Mouse (Mus musculus) MEL (cell line): ENCODE data around the gene Aamp. TPM values are rescaled to one million over a fixed set of nuclear protein-coding genes. Genes with fewer than 3 reads are reported as not detected.

Experiments
- DNase-seq: peaks from one replicate; pipeline ENCODE4 v3.0.0; 2011; ENCODE audit warnings: low read depth, low spot score
- H3K27ac ChIP-seq: 2 replicates; pipeline ENCODE4 v1.5.1; 2012; ENCODE audit warnings: low read depth, mild to moderate bottlenecking, control low read depth, low read length, moderate library complexity; ENCODE audit not compliant: control insufficient read depth
- H3K27me3 ChIP-seq, 2 experiments: fragments of 150-350 bp in 1 of 2; sonication (generic) in 1 of 2; 2 replicates each; pipeline ENCODE4 v1.6.1; 2012; ENCODE audit warnings: low read length in 2 of 2, mild to moderate bottlenecking in 2 of 2, improper control_type of control experiment in 1 of 2, moderate library complexity in 1 of 2; ENCODE audit not compliant: insufficient read depth in 2 of 2, control insufficient read depth in 1 of 2
- H3K36me3 ChIP-seq, 2 experiments: 2 replicates each; pipeline ENCODE4 v1.6.1; 2012 to 2014; ENCODE audit warnings: low read length in 2 of 2, improper control_type of control experiment in 1 of 2, inconsistent platforms in 1 of 2, mild to moderate bottlenecking in 1 of 2; ENCODE audit not compliant: insufficient read depth in 2 of 2, control insufficient read depth in 1 of 2
- H3K4me1 ChIP-seq, 2 experiments: fragments of 150-350 bp in 1 of 2; sonication (generic) in 1 of 2; 2 replicates each; pipeline ENCODE4 v1.6.1; 2012; ENCODE audit warnings: low read length in 2 of 2, improper control_type of control experiment in 1 of 2, mild to moderate bottlenecking in 1 of 2; ENCODE audit not compliant: insufficient read depth in 2 of 2, control insufficient read depth in 1 of 2
- H3K4me3 ChIP-seq, 2 experiments: fragments of 150-350 bp in 1 of 2; sonication (generic) in 1 of 2; 2 replicates each; pipeline ENCODE4 v1.5.1; 2012; ENCODE audit warnings: low read depth in 2 of 2, low read length in 2 of 2, mild to moderate bottlenecking in 2 of 2, moderate library complexity in 2 of 2, control low read depth in 1 of 2, improper control_type of control experiment in 1 of 2; ENCODE audit not compliant: control insufficient read depth in 1 of 2, insufficient read depth in 1 of 2
- H3K79me2 ChIP-seq: 2 replicates; pipeline ENCODE4 v1.6.1; 2012; ENCODE audit warnings: mild to moderate bottlenecking, low read length, moderate library complexity; ENCODE audit not compliant: control insufficient read depth, poor library complexity, insufficient read depth
- H3K9ac ChIP-seq: 2 replicates; pipeline ENCODE4 v1.6.1; 2012; ENCODE audit warnings: low read depth, mild to moderate bottlenecking, control low read depth, low read length, moderate library complexity; ENCODE audit not compliant: control insufficient read depth, poor library complexity, severe bottlenecking
- H3K9me3 ChIP-seq: fragments of 150-350 bp; sonication (generic); replicated peaks from 2 replicates; pipeline ENCODE4 v1.6.1; 2012; ENCODE audit warnings: mild to moderate bottlenecking, low read length, improper control_type of control experiment, moderate library complexity; ENCODE audit not compliant: insufficient read depth
- CHD2 ChIP-seq: IDR thresholded peaks from 2 replicates; pipeline ENCODE4 v1.6.1; 2011; ENCODE audit warnings: low read length, improper control_type of control experiment
- E2F4 ChIP-seq: IDR thresholded peaks from 2 replicates; pipeline ENCODE4 v1.6.1; 2011; ENCODE audit warnings: low read depth, low read length, improper control_type of control experiment, borderline replicate concordance
- ETS1 ChIP-seq: IDR thresholded peaks from 2 replicates; pipeline ENCODE4 v1.6.1; 2012; ENCODE audit warnings: low read depth, mild to moderate bottlenecking, inconsistent platforms, low read length, improper control_type of control experiment, moderate library complexity
- GABPA ChIP-seq: IDR thresholded peaks from 2 replicates; pipeline ENCODE4 v1.6.1; 2012; ENCODE audit warnings: low read depth, mild to moderate bottlenecking, inconsistent platforms, low read length, improper control_type of control experiment, moderate library complexity
- JUND ChIP-seq: IDR thresholded peaks from 2 replicates; pipeline ENCODE4 v1.6.1; 2011; ENCODE audit warnings: low read depth, mild to moderate bottlenecking, improper control_type of control experiment, low read length
- KAT2A ChIP-seq: conservative IDR thresholded peaks from 2 replicates; pipeline ENCODE4 v1.6.1; 2012; ENCODE audit warnings: low read depth, low read length, improper control_type of control experiment, inconsistent platforms
- MAFK ChIP-seq: IDR thresholded peaks from 2 replicates; pipeline ENCODE4 v1.6.1; 2011; ENCODE audit warnings: low read depth, mild to moderate bottlenecking, low read length, improper control_type of control experiment, borderline replicate concordance
- MAX ChIP-seq: IDR thresholded peaks from 2 replicates; pipeline ENCODE4 v1.6.1; 2011; ENCODE audit warnings: low read length, improper control_type of control experiment
- MAZ ChIP-seq: IDR thresholded peaks from 2 replicates; pipeline ENCODE4 v1.6.1; 2012; ENCODE audit warnings: low read depth, mild to moderate bottlenecking, inconsistent platforms, low read length, improper control_type of control experiment
- MEF2A ChIP-seq: IDR thresholded peaks from 2 replicates; pipeline ENCODE4 v1.6.1; 2014; ENCODE audit warnings: low read depth, mild to moderate bottlenecking, inconsistent platforms, low read length, improper control_type of control experiment; ENCODE audit not compliant: poor library complexity, insufficient replicate concordance, severe bottlenecking; ENCODE audit errors: extremely low read depth
- MXI1 ChIP-seq: IDR thresholded peaks from 2 replicates; pipeline ENCODE4 v1.6.1; 2011; ENCODE audit warnings: mild to moderate bottlenecking, low read depth, low read length, improper control_type of control experiment
- MYB ChIP-seq: IDR thresholded peaks from 2 replicates; pipeline ENCODE4 v1.6.1; 2011; ENCODE audit warnings: mild to moderate bottlenecking, low read depth, low read length, improper control_type of control experiment
- MYC ChIP-seq: IDR thresholded peaks from 2 replicates; pipeline ENCODE4 v1.6.1; 2011; ENCODE audit warnings: low read depth, mild to moderate bottlenecking, low read length, improper control_type of control experiment, moderate library complexity
- POLR2AphosphoS5 ChIP-seq: IDR thresholded peaks from 2 replicates; pipeline ENCODE4 v1.6.1; 2012; ENCODE audit warnings: low read depth, borderline replicate concordance, mild to moderate bottlenecking, inconsistent platforms, low read length, moderate library complexity, mixed read lengths
- RAD21 ChIP-seq: IDR thresholded peaks from 2 replicates; pipeline ENCODE4 v1.6.1; 2011; ENCODE audit warnings: mild to moderate bottlenecking, low read depth, low read length, improper control_type of control experiment
- SMC3 ChIP-seq: IDR thresholded peaks from 2 replicates; pipeline ENCODE4 v1.6.1; 2011; ENCODE audit warnings: low read depth, low read length, improper control_type of control experiment
- TAL1 ChIP-seq: IDR thresholded peaks from 2 replicates; pipeline ENCODE4 v1.6.1; 2012; ENCODE audit warnings: mild to moderate bottlenecking, inconsistent platforms, low read length, moderate library complexity, mixed read lengths
- TCF12 ChIP-seq: IDR thresholded peaks from 2 replicates; pipeline ENCODE4 v1.6.1; 2014; ENCODE audit warnings: low read depth, mild to moderate bottlenecking, inconsistent platforms, low read length, improper control_type of control experiment, moderate library complexity
- UBTF ChIP-seq: IDR thresholded peaks from 2 replicates; pipeline ENCODE4 v1.6.1; 2012; ENCODE audit warnings: low read depth, mild to moderate bottlenecking, inconsistent platforms, low read length, improper control_type of control experiment, moderate library complexity, borderline replicate concordance; ENCODE audit not compliant: insufficient read depth
- USF1 ChIP-seq: IDR thresholded peaks from 2 replicates; pipeline ENCODE4 v1.6.1; 2014; ENCODE audit warnings: low read depth, mild to moderate bottlenecking, inconsistent platforms, low read length, improper control_type of control experiment, moderate library complexity
- USF2 ChIP-seq, 2 experiments: IDR thresholded peaks; 2 replicates each; pipeline ENCODE4 v1.6.1; 2011 to 2012; ENCODE audit warnings: improper control_type of control experiment in 2 of 2, low read length in 2 of 2, borderline replicate concordance in 1 of 2, inconsistent platforms in 1 of 2, low read depth in 1 of 2, mild to moderate bottlenecking in 1 of 2; ENCODE audit not compliant: insufficient read depth in 1 of 2
- ZKSCAN1 ChIP-seq: IDR thresholded peaks from 2 replicates; pipeline ENCODE4 v1.6.1; 2012; ENCODE audit warnings: low read depth, mild to moderate bottlenecking, inconsistent platforms, low read length, improper control_type of control experiment, moderate library complexity
- ZMIZ1 ChIP-seq: IDR thresholded peaks from 2 replicates; pipeline ENCODE4 v1.6.1; 2012; ENCODE audit warnings: low read depth, mild to moderate bottlenecking, inconsistent platforms, low read length, improper control_type of control experiment, moderate library complexity
- ZNF384 ChIP-seq: IDR thresholded peaks from 2 replicates; pipeline ENCODE4 v1.6.1; 2012; ENCODE audit warnings: low read depth, mild to moderate bottlenecking, inconsistent platforms, low read length, improper control_type of control experiment
- polyA plus RNA-seq, 2 experiments: library from polyadenylated mRNA; stranded (reverse) in 1 of 2; unstranded in 1 of 2; fragments of >175 nt in 1 of 2; fragments of >200 nt in 1 of 2; gene quantifications; 2 replicates each; pipeline versions ENCODE4 v1.2.1 to v1.2.4; 2012; ENCODE audit warnings: low replicate concordance in 2 of 2, low read depth in 1 of 2; ENCODE audit not compliant: insufficient read length in 2 of 2, insufficient read depth in 1 of 2, missing spikeins in 1 of 2
- total RNA-seq: library from RNA; depleted of rRNA; stranded (reverse); fragments of 300-350 nt; gene quantifications from 2 replicates; pipeline ENCODE4 v1.2.3, GENCODE M21; 2012

The Aamp gene
- total and polyA plus RNA-seq, 3 experiments: 108 to 169 TPM; not detected in 1

DNA sequence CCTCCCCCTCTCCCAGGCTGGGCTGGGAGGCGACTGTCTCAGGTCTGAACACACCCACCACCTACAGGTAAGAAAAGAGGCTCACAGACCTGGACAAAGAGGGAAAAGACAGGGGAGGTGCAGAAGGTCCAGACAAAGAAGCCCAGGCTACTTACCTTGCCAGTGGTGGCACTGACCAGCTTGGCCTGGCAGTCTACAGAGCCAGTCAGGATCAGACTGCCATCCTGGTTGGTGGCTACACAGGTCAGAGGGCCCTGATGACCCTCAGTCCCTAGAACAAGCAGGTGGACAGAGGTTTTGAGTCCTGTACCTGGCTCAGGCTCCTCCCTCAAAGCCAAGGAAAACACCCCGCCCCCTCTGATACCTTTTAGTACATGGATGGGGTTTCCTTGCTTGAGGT is 3.2 kb downstream of the Aamp start:
- peaks cover 0 to 3% of the 10 kb centered on the region in 2 experiments; a peak in 2 of 4 replicates for H3K4me1 ChIP-seq
- H3K9ac ChIP-seq: no peak overlapping the region
- H3K27me3 ChIP-seq: no peaks in the 10 kb centered on the region
- H3K4me3 ChIP-seq: no peak overlapping the region
- H3K36me3 ChIP-seq: no peaks in the 10 kb centered on the region
- no peak for DNase-seq
- TF ChIP-seq ZKSCAN1 (no peak), JUND (no peak), USF1 (no peak), MAFK (no peak), TCF12 (no peak), USF2 (IDR thresholded peaks at IDR 0.05; ENCODE audit: borderline replicate concordance in 1 of 2, insufficient read depth in 1 of 2, low read depth in 1 of 2, low read length in 2 of 2) (no peak), POLR2AphosphoS5 (no peak), MAX (no peak), CHD2 (no peak), SMC3 (no peak), MYB (no peak), KAT2A (no peak), MYC (no peak), ZNF384 (no peak), MXI1 (no peak), ZMIZ1 (no peak), UBTF (no peak)
- peaks cover 9% of the 10 kb centered on the region for H3K79me2 ChIP-seq
- H3K9me3 ChIP-seq: no peaks in the 10 kb centered on the region
- H3K27ac ChIP-seq: no peak overlapping the region

DNA sequence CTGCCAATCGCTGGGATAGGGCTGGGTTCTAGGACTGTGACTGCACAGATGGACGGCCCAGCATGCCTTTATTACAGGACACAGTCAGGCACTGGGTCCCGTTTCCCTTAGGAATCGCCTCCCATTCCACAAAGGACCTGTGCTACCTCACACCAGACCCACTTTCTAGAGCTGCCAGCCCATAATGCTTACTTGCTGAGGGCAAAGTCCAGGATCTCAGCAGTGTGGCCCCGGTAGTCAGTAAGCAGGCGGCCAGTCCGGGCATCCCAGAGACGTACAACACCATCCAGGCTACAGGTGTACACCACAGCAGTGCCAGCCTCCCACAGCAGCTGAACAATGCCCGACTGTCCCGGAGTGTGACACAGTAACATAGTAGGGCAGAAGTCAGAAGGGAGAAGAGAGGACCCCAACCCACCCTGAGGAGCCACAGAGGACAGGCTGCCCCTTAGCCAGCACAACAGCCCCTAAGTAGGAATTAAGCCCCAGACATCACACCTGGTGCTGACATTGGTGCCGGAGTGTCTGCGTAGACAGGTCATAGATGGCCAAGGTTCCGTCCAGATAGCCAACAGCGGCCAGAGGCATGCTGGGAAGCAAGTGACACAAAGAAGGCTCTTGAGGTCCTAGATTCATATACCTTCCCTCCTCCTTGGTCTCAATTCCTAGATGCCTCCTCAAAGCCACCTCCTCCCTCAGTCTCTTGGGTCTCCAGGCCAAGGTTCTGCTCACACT is 3.8 kb downstream of the Aamp start:
- no peak overlapping the region for H3K4me3 ChIP-seq
- H3K9me3 ChIP-seq: no peaks in the 10 kb centered on the region
- DNase-seq: no peak
- TF ChIP-seq ZNF384 (no peak), TAL1 (no peak), ZKSCAN1 (no peak), ETS1 (no peak), MAZ (no peak), RAD21 (no peak), E2F4 (no peak), MEF2A (no peak), GABPA (no peak), ZMIZ1 (no peak)
- no peak overlapping the region for H3K9ac ChIP-seq
- no peaks in the 10 kb centered on the region for H3K36me3 ChIP-seq
- no peaks in the 10 kb centered on the region for H3K27me3 ChIP-seq
- H3K4me1 ChIP-seq: peaks cover 0 to 3% of the 10 kb centered on the region in 2 experiments; a peak in 2 of 4 replicates
- peaks cover 9% of the 10 kb centered on the region for H3K79me2 ChIP-seq
- H3K27ac ChIP-seq: no peak overlapping the region
